Mouse (Mus musculus) stomach, embryonic 15.5 days (tissue): ENCODE measurements around the gene Hyal4. TPM values are rescaled to one million over a fixed set of nuclear protein-coding genes. Genes with fewer than 3 reads are reported as not detected.

Experiments
- ATAC-seq: fragments of 200-750 bp; cut with Nextera tagmentation; 2 replicates; pipeline ENCODE4 v1.8.0; 2017; ENCODE audit warnings: low read depth, moderate number of reproducible peaks, moderate TSS enrichment; ENCODE audit not compliant: insufficient read depth, low FRiP score
- H3K27ac ChIP-seq: fragments of 300-500 bp; sonication (generic); 2 replicates; pipeline ENCODE4 v1.5.1; 2015; ENCODE audit warnings: mild to moderate bottlenecking, inconsistent platforms
- H3K27me3 ChIP-seq: fragments of 300-500 bp; sonication (generic); replicated peaks from 2 replicates; pipeline ENCODE4 v1.6.1; 2015; ENCODE audit warnings: inconsistent platforms
- H3K36me3 ChIP-seq: fragments of 300-500 bp; sonication (generic); 2 replicates; pipeline ENCODE4 v1.6.1; 2015; ENCODE audit warnings: inconsistent platforms
- H3K4me1 ChIP-seq: fragments of 300-500 bp; sonication (generic); 2 replicates; pipeline ENCODE4 v1.6.1; 2015; ENCODE audit warnings: inconsistent platforms
- H3K4me2 ChIP-seq: fragments of 300-500 bp; sonication (generic); 2 replicates; pipeline ENCODE4 v1.6.1; 2015; ENCODE audit warnings: mild to moderate bottlenecking, inconsistent platforms
- H3K4me3 ChIP-seq: fragments of 300-500 bp; sonication (generic); replicated peaks from 2 replicates; pipeline ENCODE4 v1.5.1; 2015; ENCODE audit warnings: inconsistent platforms
- H3K9ac ChIP-seq: fragments of 300-500 bp; sonication (generic); 2 replicates; pipeline ENCODE4 v1.6.1; 2015; ENCODE audit warnings: inconsistent platforms
- H3K9me3 ChIP-seq: fragments of 300-500 bp; sonication (generic); 2 replicates; pipeline ENCODE4 v1.6.1; 2016; ENCODE audit warnings: inconsistent platforms
- WGBS: fragments of 180-500 bp; shearing (Covaris S2); methylation state at CpG from one replicate; pipeline ENCODE4 v1.1.7; 2015; 5-methylcytosine and 5-hydroxymethylcytosine counted together
- polyA plus RNA-seq: library from polyadenylated mRNA; unstranded; fragments of >200 nt; fragmentation: Nextera tagmentation; extraction: Ambion mirVana; gene quantifications from 2 replicates; pipeline ENCODE4 v1.2.1, GENCODE M21; 2015

Hyal4 gene
- not detected in 2 replicates for polyA plus RNA-seq

GRCm38 (mm10) chr6:24748029-24748428 is at the start of gene Hyal4:
Gene Hyal4, plus strand, starts transcription at chr6:24748329.
- no peak within 1 kb of the TSS for H3K4me2 ChIP-seq
- ATAC-seq: no peak
- no peaks in the 10 kb centered on the region for H3K27me3 ChIP-seq
- no peak within 1 kb of the TSS for H3K9ac ChIP-seq
- H3K27ac ChIP-seq: no peak within 1 kb of the TSS
- H3K4me3 ChIP-seq: no peak within 1 kb of the TSS
- WGBS: 70% methylated on average over 4 of the region's 4 CpGs
- H3K4me1 ChIP-seq: no peaks in the 10 kb centered on the region
- H3K36me3 ChIP-seq: no peaks in the 10 kb centered on the region
- H3K9me3 ChIP-seq: no peaks in the 10 kb centered on the region

DNA sequence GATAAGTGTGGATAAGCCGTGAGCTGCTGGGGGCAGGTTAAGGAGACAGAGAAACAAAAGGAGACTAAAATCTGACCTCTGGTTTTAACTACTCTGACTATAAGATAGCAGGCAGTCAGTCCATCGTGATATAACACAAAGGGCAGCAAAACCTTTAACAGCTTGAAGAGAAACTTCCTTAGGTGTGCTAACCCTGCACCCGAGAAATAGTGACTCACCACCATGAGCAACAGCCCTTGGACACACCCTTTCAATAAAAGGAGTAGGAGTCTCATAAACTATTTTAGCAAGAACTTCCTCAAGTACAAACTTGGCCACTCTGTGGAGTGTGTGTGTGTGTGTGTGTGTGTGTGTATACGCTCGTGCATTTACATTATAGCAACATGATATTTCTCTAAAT is 41.0 kb upstream of the Hyal4 start:
- H3K4me1 ChIP-seq: no peaks in the 10 kb centered on the region
- no peak overlapping the region for H3K4me3 ChIP-seq
- H3K36me3 ChIP-seq: no peaks in the 10 kb centered on the region
- no peaks in the 10 kb centered on the region for H3K9me3 ChIP-seq
- H3K4me2 ChIP-seq: no peak overlapping the region
- no peak overlapping the region for H3K9ac ChIP-seq
- peak; percentile 75 for ATAC-seq
- H3K27me3 ChIP-seq: no peaks in the 10 kb centered on the region
- H3K27ac ChIP-seq: 0 out of 2 replicates have a peak overlapping the region, but pooled peaks have one; percentile 8
- WGBS: 71% methylated on average over 5 of the region's 5 CpGs

- no peak overlapping the region for H3K4me3 ChIP-seq
- H3K4me2 ChIP-seq: no peak overlapping the region
- no peak overlapping the region for H3K9ac ChIP-seq
- ATAC-seq: no peak; the same call in 1 of the 2 replicates
- no peaks in the 10 kb centered on the region for H3K36me3 ChIP-seq
- WGBS: 54% methylated on average over 2 of the region's 2 CpGs
- no peaks in the 10 kb centered on the region for H3K27me3 ChIP-seq
- no peak overlapping the region for H3K27ac ChIP-seq
- H3K4me1 ChIP-seq: no peaks in the 10 kb centered on the region
- H3K9me3 ChIP-seq: no peaks in the 10 kb centered on the region
These were observed 40.6 kb upstream of the Hyal4 start for GRCm38 (mm10) chr6:24707499-24707898.

DNA sequence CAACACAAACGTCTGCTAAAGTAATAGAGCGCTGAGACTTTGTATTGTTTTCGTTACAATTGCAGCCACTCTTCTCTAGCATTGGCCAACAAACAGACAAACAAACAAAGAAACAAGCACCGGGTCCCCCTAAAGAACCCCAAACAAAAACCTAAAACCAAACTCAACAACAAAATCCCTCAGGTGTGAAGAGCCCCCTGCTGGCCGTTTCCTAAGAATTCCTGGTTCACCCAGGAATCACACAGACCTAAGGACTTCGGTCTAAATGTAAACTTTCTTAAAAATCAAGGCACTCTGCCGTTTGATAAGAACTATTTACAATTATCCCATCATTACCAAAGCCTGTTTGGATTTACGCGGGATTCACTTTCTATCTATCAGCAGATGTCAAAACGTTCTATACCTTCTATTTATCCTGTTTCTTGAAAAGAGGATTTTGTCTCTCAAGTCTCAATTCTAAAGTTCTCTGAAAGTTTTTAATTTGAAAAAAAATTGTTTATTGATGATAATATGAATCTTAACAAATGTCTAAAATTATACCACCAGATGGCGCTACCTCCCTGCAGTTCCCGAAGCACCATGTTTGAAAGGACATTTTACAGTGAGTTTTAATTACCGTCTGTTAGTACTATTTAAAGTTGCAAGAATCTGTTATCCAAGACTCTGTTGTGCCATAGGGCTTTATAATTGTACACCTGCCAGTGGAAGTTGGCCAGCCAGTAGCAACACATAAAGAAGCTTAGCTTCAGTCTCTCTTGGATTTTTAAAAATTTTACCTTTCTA is 26.6 kb upstream of the Hyal4 start:
- no peak for ATAC-seq
- Histone ChIP-seq H3K27ac (no peak overlapping the region), H3K4me3 (no peak overlapping the region), H3K27me3 (no peaks in the 10 kb centered on the region), H3K36me3 (no peaks in the 10 kb centered on the region), H3K9me3 (no peaks in the 10 kb centered on the region), H3K9ac (no peak overlapping the region), H3K4me1 (no peaks in the 10 kb centered on the region), H3K4me2 (no peak overlapping the region)
- WGBS: 20% methylated on average over 13 of the region's 13 CpGs

- H3K9ac ChIP-seq: no peak overlapping the region
- no peak overlapping the region for H3K27ac ChIP-seq
- no peaks in the 10 kb centered on the region for H3K9me3 ChIP-seq
- no peak overlapping the region for H3K4me3 ChIP-seq
- H3K36me3 ChIP-seq: no peaks in the 10 kb centered on the region
- H3K27me3 ChIP-seq: no peaks in the 10 kb centered on the region
- ATAC-seq: no peak
- no peak overlapping the region for H3K4me2 ChIP-seq
- H3K4me1 ChIP-seq: no peaks in the 10 kb centered on the region
- WGBS: 74% methylated on average over 1 of the region's 1 CpGs
These were observed 20.0 kb upstream of the Hyal4 start for GRCm38 (mm10) chr6:24728130-24728529.

DNA sequence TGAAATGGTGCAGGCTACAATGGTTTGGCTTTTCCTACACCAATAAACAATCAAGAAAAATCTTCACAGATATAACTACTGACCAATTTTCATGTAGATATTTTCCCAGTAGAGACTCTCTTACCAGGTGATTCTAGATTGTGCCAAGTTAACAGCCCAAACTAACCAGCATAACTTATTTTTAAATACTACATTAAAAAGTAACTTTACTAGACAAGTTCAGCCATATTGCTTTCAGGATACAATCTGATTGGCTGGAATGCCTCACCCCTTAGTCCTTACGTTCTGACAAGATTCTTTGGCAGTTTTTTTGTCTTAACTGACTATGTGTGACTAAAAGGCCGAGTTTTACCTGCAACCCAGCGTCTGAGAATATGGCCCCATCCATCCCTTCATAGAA is 15.2 kb upstream of the Hyal4 start, which contains the start of gene Hyal6:
TSS of gene Hyal6 (plus strand) at position 301 of the 400 bp plus-strand sequence.
- Histone ChIP-seq H3K4me3 (no peak within 1 kb of the TSS), H3K9ac (no peak within 1 kb of the TSS), H3K27me3 (no peaks in the 10 kb centered on the region), H3K4me1 (no peaks in the 10 kb centered on the region), H3K9me3 (no peaks in the 10 kb centered on the region), H3K36me3 (no peaks in the 10 kb centered on the region), H3K27ac (no peak within 1 kb of the TSS), H3K4me2 (no peak within 1 kb of the TSS)
- 78% methylated on average over 3 of the region's 3 CpGs for WGBS
- no peak for ATAC-seq

DNA sequence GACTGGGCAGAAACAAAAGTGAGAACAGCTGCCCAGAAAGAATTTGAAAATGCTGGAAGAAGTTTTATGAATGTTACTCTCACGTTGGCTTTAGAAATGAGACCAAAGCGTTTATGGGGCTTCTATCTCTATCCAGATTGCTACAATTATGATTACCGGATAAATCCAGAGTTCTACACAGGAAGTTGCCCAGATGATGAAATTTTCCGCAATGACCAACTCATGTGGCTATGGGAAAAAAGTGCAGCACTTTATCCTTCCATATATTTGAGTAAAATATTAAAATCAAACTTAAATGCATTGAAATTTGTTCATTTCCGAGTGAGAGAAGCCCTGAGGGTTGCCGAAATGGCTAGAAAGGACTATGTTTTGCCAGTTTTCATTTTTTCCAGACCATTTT is 13.6 kb upstream of the Hyal4 start:
- 85% methylated on average over 6 of the region's 6 CpGs for WGBS
- H3K4me1 ChIP-seq: no peaks in the 10 kb centered on the region
- no peak overlapping the region for H3K9ac ChIP-seq
- H3K36me3 ChIP-seq: no peaks in the 10 kb centered on the region
- H3K4me3 ChIP-seq: no peak overlapping the region
- no peak overlapping the region for H3K4me2 ChIP-seq
- H3K27ac ChIP-seq: no peak overlapping the region
- H3K9me3 ChIP-seq: no peaks in the 10 kb centered on the region
- ATAC-seq: no peak
- H3K27me3 ChIP-seq: no peaks in the 10 kb centered on the region

- Histone ChIP-seq H3K4me1 (no peaks in the 10 kb centered on the region), H3K4me2 (no peak overlapping the region), H3K9me3 (no peaks in the 10 kb centered on the region), H3K27ac (no peak overlapping the region), H3K36me3 (no peaks in the 10 kb centered on the region), H3K9ac (no peak overlapping the region), H3K27me3 (no peaks in the 10 kb centered on the region), H3K4me3 (no peak overlapping the region)
- 85% methylated on average over 3 of the region's 3 CpGs for WGBS
- no peak for ATAC-seq
These were observed 11.2 kb downstream of the Hyal4 start for GRCm38 (mm10) chr6:24759281-24759680.

- no peak overlapping the region for H3K4me3 ChIP-seq
- H3K9me3 ChIP-seq: no peaks in the 10 kb centered on the region
- no peak overlapping the region for H3K27ac ChIP-seq
- WGBS: 71% methylated on average over 2 of the region's 2 CpGs
- no peak overlapping the region for H3K9ac ChIP-seq
- H3K36me3 ChIP-seq: no peaks in the 10 kb centered on the region
- H3K4me1 ChIP-seq: no peaks in the 10 kb centered on the region
- no peak for ATAC-seq
- no peaks in the 10 kb centered on the region for H3K27me3 ChIP-seq
- H3K4me2 ChIP-seq: no peak overlapping the region
These were observed 18.1 kb downstream of the Hyal4 start for GRCm38 (mm10) chr6:24766261-24766660.

GRCm38 (mm10) chr6:24779182-24779581 is 31.1 kb downstream of the Hyal4 start:
- ATAC-seq: no peak
- WGBS: 51% methylated on average over 2 of the region's 2 CpGs
- Histone ChIP-seq H3K36me3 (no peaks in the 10 kb centered on the region), H3K4me2 (no peak overlapping the region), H3K4me3 (no peak overlapping the region), H3K27me3 (no peaks in the 10 kb centered on the region), H3K27ac (no peak overlapping the region), H3K9me3 (no peaks in the 10 kb centered on the region), H3K9ac (no peak overlapping the region), H3K4me1 (no peaks in the 10 kb centered on the region)

DNA sequence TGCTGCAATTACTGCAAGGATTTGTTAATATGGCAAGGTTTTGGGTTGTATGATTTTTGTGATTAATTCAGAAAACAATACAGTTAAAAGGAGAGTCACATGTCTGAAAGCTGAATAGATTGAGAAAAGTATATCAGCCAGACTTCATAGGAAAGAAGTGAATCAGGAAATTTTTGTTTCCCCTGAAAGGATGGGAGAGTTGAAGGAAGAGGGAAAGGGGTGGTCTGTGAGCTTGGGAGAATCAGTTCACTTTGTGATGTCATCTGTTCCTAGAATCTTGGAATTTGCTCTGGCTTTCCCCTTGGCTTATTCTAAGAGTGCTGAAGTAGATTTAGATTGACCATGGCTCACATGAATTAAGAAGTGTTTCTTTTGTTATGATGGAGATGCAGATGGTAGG is 42.8 kb downstream of the Hyal4 start, which contains the start of gene Spam1:
TSS of gene Spam1 (plus strand) at position 301 of the 400 bp plus-strand sequence.
- ATAC-seq: no peak
- no peaks in the 10 kb centered on the region for H3K9me3 ChIP-seq
- H3K4me2 ChIP-seq: no peak within 1 kb of the TSS
- H3K27ac ChIP-seq: no peak within 1 kb of the TSS
- no peak within 1 kb of the TSS for H3K4me3 ChIP-seq
- H3K27me3 ChIP-seq: no peaks in the 10 kb centered on the region
- H3K36me3 ChIP-seq: no peaks in the 10 kb centered on the region
- H3K4me1 ChIP-seq: no peaks in the 10 kb centered on the region
- no peak within 1 kb of the TSS for H3K9ac ChIP-seq
